Mouse (Mus musculus): ENCODE measurements at regions not wholly inside any gene's neighbourhood (a gene's known extent, or its start where the extent isn't known, plus 50 kb on each side); places are given as distances from the start of the nearest gene placed in this dataset.

- H3K9ac ChIP-seq (ENCODE audit: low read depth, low read length): no peak overlapping the region
- H3K36me3 ChIP-seq (ENCODE audit: control insufficient read depth, insufficient read depth, low read length): no peaks in the 10 kb centered on the region
- no peak for TF ChIP-seq CTCF (IDR thresholded peaks at IDR 0.05; ENCODE audit: low read depth, low read length)
- TF ChIP-seq POLR2A (IDR thresholded peaks at IDR 0.05; ENCODE audit: extremely low read depth, insufficient read depth, low read length): no peak
- 21% methylated on average over 9 of the region's 9 CpGs for WGBS
- 0 out of 2 replicates have a peak, but pooled peaks cover 3% of the 10 kb centered on the region for H3K27me3 ChIP-seq (ENCODE audit: control insufficient read depth, insufficient read depth, low read length)
- DNase-seq (ENCODE audit: extremely low read depth, low read depth, low spot score): no peak
- H3K4me3 ChIP-seq (ENCODE audit: insufficient read depth, low read depth, low read length): no peak overlapping the region
- no peaks in the 10 kb centered on the region; the same call in 1 of the 2 replicates for H3K4me1 ChIP-seq (ENCODE audit: control insufficient read depth, insufficient read depth, low read length)
- H3K79me2 ChIP-seq (ENCODE audit: control insufficient read depth, insufficient read depth, low read length): no peaks in the 10 kb centered on the region
- peak overlapping the region; percentile 61 for H3K27ac ChIP-seq (replicated peaks; ENCODE audit: insufficient read depth, low read depth, low read length)
Observed at GRCm38 (mm10) chr13:48316747-48317146, 55.7 kb downstream of the Id4 start.

- 35% methylated on average over 7 of the region's 7 CpGs for WGBS
- Histone ChIP-seq H3K79me2 (ENCODE audit: control insufficient read depth, insufficient read depth, low read length) (no peaks in the 10 kb centered on the region), H3K9ac (ENCODE audit: low read depth, low read length) (no peak overlapping the region), H3K4me1 (ENCODE audit: control insufficient read depth, insufficient read depth, low read length) (no peaks in the 10 kb centered on the region; the same call in 1 of the 2 replicates), H3K27ac (replicated peaks; ENCODE audit: insufficient read depth, low read depth, low read length) (no peak overlapping the region), H3K27me3 (ENCODE audit: control insufficient read depth, insufficient read depth, low read length) (0 out of 2 replicates have a peak, but pooled peaks cover 3% of the 10 kb centered on the region), H3K4me3 (ENCODE audit: insufficient read depth, low read depth, low read length) (no peak overlapping the region), H3K36me3 (ENCODE audit: control insufficient read depth, insufficient read depth, low read length) (no peaks in the 10 kb centered on the region)
- no peak for TF ChIP-seq CTCF (IDR thresholded peaks at IDR 0.05; ENCODE audit: low read depth, low read length)
- no peak for TF ChIP-seq POLR2A (IDR thresholded peaks at IDR 0.05; ENCODE audit: extremely low read depth, insufficient read depth, low read length)
- DNase-seq (ENCODE audit: extremely low read depth, low read depth, low spot score): peak; percentile 18
Observed at GRCm38 (mm10) chr13:48317457-48317856, 56.4 kb downstream of the Id4 start.

GRCm38 (mm10) chr13:48319001-48319400 lies 58.0 kb downstream of the Id4 start:
- Histone ChIP-seq H3K79me2 (ENCODE audit: control insufficient read depth, insufficient read depth, low read length) (no peaks in the 10 kb centered on the region), H3K36me3 (ENCODE audit: control insufficient read depth, insufficient read depth, low read length) (no peaks in the 10 kb centered on the region), H3K27ac (replicated peaks; ENCODE audit: insufficient read depth, low read depth, low read length) (no peak overlapping the region), H3K4me1 (ENCODE audit: control insufficient read depth, insufficient read depth, low read length) (no peaks in the 10 kb centered on the region; the same call in 1 of the 2 replicates), H3K27me3 (ENCODE audit: control insufficient read depth, insufficient read depth, low read length) (peaks cover 3% of the 10 kb centered on the region; the same call in 1 of the 2 replicates), H3K9ac (ENCODE audit: low read depth, low read length) (no peak overlapping the region), H3K4me3 (ENCODE audit: insufficient read depth, low read depth, low read length) (no peak overlapping the region)
- DNase-seq (ENCODE audit: extremely low read depth, low read depth, low spot score): no peak
- WGBS: 74% methylated on average over 7 of the region's 7 CpGs
- TF ChIP-seq CTCF (IDR thresholded peaks at IDR 0.05; ENCODE audit: low read depth, low read length) (no peak), POLR2A (IDR thresholded peaks at IDR 0.05; ENCODE audit: extremely low read depth, insufficient read depth, low read length) (no peak)

- Histone ChIP-seq H3K79me2 (ENCODE audit: control insufficient read depth, insufficient read depth, low read length) (no peaks in the 10 kb centered on the region), H3K4me1 (ENCODE audit: control insufficient read depth, insufficient read depth, low read length) (no peaks in the 10 kb centered on the region), H3K36me3 (ENCODE audit: control insufficient read depth, insufficient read depth, low read length) (no peaks in the 10 kb centered on the region), H3K4me3 (ENCODE audit: insufficient read depth, low read depth, low read length) (no peak overlapping the region), H3K9ac (ENCODE audit: low read depth, low read length) (no peak overlapping the region), H3K27me3 (ENCODE audit: control insufficient read depth, insufficient read depth, low read length) (no peaks in the 10 kb centered on the region; the same call in 1 of the 2 replicates), H3K27ac (replicated peaks; ENCODE audit: insufficient read depth, low read depth, low read length) (no peak overlapping the region)
- WGBS: 9% methylated on average over 8 of the region's 8 CpGs
- no peak for TF ChIP-seq POLR2A (IDR thresholded peaks at IDR 0.05; ENCODE audit: extremely low read depth, insufficient read depth, low read length)
- TF ChIP-seq CTCF (IDR thresholded peaks at IDR 0.05; ENCODE audit: low read depth, low read length): no peak
- DNase-seq (ENCODE audit: extremely low read depth, low read depth, low spot score): peak; percentile 6
Observed at GRCm38 (mm10) chr13:48324290-48324718, 63.3 kb downstream of the Id4 start.

GRCm38 (mm10) chr13:48330619-48331018 lies 69.6 kb downstream of the Id4 start:
- no peaks in the 10 kb centered on the region for H3K79me2 ChIP-seq (ENCODE audit: control insufficient read depth, insufficient read depth, low read length)
- H3K36me3 ChIP-seq (ENCODE audit: control insufficient read depth, insufficient read depth, low read length): no peaks in the 10 kb centered on the region
- H3K27me3 ChIP-seq (ENCODE audit: control insufficient read depth, insufficient read depth, low read length): no peaks in the 10 kb centered on the region
- H3K27ac ChIP-seq (replicated peaks; ENCODE audit: insufficient read depth, low read depth, low read length): no peak overlapping the region
- no peak overlapping the region for H3K9ac ChIP-seq (ENCODE audit: low read depth, low read length)
- TF ChIP-seq CTCF (IDR thresholded peaks at IDR 0.05; ENCODE audit: low read depth, low read length): no peak
- H3K4me1 ChIP-seq (ENCODE audit: control insufficient read depth, insufficient read depth, low read length): no peaks in the 10 kb centered on the region
- H3K4me3 ChIP-seq (ENCODE audit: insufficient read depth, low read depth, low read length): no peak overlapping the region
- DNase-seq (ENCODE audit: extremely low read depth, low read depth, low spot score): no peak
- WGBS: 87% methylated on average over 11 of the region's 11 CpGs

GRCm38 (mm10) chr13:48336135-48336534 lies 75.1 kb downstream of the Id4 start:
- no peaks in the 10 kb centered on the region for H3K36me3 ChIP-seq (ENCODE audit: control insufficient read depth, insufficient read depth, low read length)
- 71% methylated on average over 13 of the region's 13 CpGs for WGBS
- H3K9ac ChIP-seq (ENCODE audit: low read depth, low read length): no peak overlapping the region
- no peaks in the 10 kb centered on the region for H3K27me3 ChIP-seq (ENCODE audit: control insufficient read depth, insufficient read depth, low read length)
- no peak for TF ChIP-seq POLR2A (IDR thresholded peaks at IDR 0.05; ENCODE audit: extremely low read depth, insufficient read depth, low read length)
- no peak for TF ChIP-seq CTCF (IDR thresholded peaks at IDR 0.05; ENCODE audit: low read depth, low read length)
- DNase-seq (ENCODE audit: extremely low read depth, low read depth, low spot score): no peak
- H3K27ac ChIP-seq (replicated peaks; ENCODE audit: insufficient read depth, low read depth, low read length): peak overlapping the region; percentile 51
- no peaks in the 10 kb centered on the region for H3K4me1 ChIP-seq (ENCODE audit: control insufficient read depth, insufficient read depth, low read length)
- no peak overlapping the region for H3K4me3 ChIP-seq (ENCODE audit: insufficient read depth, low read depth, low read length)
- H3K79me2 ChIP-seq (ENCODE audit: control insufficient read depth, insufficient read depth, low read length): no peaks in the 10 kb centered on the region

Data from liver, adult 2 months (tissue).